Mouse (Mus musculus): ENCODE results near the gene Gm5134.
A peak's percentile ranks its signal among the peaks of the same experiment; 100 is the strongest.

Gm5134 gene

GRCm38 (mm10) chr10:75939481-75940234, 14.7 kb upstream of the Gm5134 start:
- no peak for DNase-seq (ENCODE audit: low read depth, low spot score)

DNA sequence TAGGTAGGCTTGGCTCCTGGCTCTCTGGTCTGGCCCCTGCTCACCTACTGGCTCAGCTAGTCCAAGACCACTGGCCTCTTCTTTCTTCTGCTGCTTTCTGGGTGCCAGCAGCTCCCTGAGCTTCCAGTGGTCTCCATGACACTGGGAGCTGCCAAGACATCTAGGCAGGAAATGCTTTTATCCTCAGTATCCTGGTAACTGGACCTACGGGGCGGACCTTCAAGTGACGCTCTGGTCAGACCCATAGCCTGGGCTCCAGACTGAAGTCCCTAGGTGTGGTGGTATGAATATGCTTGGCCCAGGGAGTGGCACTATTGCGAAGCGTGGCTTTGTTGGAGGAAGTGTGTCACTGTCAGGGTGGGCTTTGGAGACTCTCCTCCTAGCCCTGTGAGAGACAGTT, 13.8 kb upstream of the Gm5134 start, which contains the start of gene Gm867:
Gm867 (minus strand) TSS at position 153 of the 400 bp plus-strand sequence.
- no peak for DNase-seq (ENCODE audit: low read depth, low spot score)

DNA sequence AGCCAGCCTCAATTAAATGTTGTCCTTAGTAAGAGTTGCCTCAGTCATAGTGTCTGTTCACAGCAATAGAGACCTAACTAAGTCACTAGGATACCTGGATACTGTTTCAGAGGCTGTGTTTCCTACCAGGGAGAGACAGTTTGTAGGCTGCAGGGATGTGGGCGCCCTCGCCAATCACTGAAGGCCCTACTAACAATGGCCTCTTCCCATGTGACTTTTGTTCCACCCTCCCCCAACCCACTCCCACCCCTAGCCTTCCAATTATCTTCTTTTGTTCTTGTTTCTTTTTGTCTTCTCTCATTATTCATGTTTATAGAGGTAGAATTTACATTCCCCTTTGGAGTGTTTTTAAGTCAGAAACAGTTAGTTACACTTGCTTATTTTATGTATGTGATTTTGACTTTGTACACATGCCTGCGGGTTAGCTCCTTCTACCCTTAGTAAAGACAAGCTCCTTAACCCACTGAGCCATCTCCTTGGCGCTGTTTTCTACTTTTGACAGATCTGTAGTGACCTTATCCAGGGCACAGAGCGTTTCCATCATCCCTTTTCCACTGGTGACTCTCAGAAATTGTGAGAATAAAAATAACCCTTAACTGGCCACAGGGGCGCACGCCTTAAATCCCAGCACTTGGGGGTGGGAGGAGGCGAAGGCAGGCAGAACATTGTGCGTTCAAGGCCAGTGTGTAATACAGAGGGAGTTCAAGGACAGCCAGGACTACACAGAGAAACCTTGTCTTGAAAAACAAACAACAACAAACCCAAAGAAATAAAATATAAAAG, 13.1 kb upstream of the Gm5134 start:
- DNase-seq (ENCODE audit: low read depth, low spot score), result no peak

DNA sequence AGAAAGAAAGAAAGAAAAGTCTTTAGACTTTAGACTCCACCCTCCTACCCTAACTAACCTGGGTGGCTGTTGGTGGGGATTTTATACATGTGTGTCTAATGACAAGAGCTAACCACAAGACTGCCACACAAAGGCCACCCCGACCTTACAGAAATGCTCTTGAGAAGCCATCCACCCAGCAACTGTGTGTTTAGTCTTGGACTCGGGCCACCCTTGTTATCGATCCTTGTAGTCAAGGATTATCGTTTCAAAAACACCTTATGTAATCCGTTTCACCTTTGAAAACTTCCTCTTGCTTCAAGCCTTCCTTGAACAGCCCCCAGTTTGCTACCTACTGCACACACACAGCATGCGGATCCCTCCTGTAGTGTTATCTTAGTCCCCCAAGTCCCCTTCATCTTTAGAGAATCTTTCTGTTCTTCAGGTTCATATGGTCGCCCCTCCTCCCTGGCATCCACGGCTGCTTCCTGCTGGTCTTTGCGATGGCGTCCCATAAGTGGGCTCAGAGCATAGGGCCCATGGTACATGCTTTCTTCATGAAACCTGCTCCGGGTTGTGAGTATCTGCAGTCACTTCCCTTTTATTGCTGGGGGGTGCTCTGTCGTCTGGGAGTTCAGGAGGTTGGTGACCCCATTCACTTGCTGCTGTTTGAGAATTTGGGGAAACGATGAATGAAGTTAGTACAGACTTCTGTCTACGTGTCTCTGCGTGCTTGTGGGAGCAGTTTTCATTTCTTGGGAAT, 11.4 kb upstream of the Gm5134 start, which contains the start of gene Vpreb3:
Vpreb3 (plus strand) TSS at position 322 of the 742 bp plus-strand sequence.
- no peak for DNase-seq (ENCODE audit: low read depth, low spot score)

DNA sequence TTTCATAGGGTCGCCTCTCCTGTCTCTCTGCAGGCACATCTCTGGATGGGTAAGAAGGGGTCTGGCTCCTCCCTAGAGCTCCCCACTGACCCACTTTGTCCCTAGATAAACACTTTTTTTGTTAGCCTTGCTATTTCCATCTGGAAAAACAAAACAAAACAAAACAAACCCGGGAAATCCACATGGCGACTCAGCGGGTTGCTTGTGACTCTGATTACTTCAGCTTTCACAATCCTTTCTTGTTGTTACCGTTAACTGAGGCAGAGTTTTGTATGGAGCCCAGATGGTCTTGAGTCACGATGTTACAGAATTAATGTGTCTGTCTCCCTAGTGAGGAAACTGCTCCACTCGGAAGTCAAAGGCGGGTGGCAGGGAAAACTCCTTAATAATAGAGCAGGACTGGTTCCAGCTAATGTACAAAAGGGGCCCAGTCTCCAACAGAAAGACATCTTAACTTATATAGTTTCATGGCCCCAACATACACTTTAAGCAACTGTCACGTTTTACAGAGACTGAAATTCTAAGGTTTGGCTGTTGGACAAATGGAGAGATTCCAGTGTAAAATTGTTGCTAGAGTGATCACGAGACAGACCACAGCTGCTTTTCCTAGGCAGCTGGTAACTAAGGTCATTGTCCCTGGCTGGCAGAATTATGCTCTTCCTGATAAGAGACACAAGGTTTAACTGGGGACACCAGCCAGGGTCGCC, 10.1 kb upstream of the Gm5134 start:
- DNase-seq (ENCODE audit: low read depth, low spot score), result no peak

DNA sequence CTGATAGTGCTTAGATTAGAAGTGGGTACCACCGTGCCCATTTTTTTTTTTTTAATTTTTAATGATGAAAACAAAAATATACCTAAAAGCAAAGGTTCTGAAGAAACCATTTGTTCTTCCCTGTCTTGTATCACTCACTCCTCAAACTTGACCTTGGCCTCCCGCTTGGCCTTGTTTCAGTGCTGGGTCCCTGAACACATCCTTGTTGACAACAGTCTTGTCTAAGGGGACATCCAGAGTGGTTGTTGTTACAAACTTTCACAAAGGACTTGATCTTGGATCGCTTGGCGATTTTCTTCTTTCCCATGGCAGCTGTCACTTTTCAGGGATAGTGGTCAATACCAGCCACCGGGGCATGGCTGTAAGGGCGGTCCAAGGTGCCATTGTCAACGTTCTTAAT, 9.1 kb upstream of the Gm5134 start:
- DNase-seq (ENCODE audit: low read depth, low spot score), result no peak

- DNase-seq (ENCODE audit: low read depth, low spot score), result no peak
Measured at GRCm38 (mm10) chr10:75945896-75946295, 8.4 kb upstream of the Gm5134 start.

GRCm38 (mm10) chr10:75948079-75948478, 6.2 kb upstream of the Gm5134 start:
- DNase-seq (ENCODE audit: low read depth, low spot score), result no peak

- DNase-seq (ENCODE audit: low read depth, low spot score), result no peak
Measured at GRCm38 (mm10) chr10:75949053-75950045, 5.0 kb upstream of the Gm5134 start.

GRCm38 (mm10) chr10:75950791-75951210, 3.5 kb upstream of the Gm5134 start:
- no peak for DNase-seq (ENCODE audit: low read depth, low spot score)

DNA sequence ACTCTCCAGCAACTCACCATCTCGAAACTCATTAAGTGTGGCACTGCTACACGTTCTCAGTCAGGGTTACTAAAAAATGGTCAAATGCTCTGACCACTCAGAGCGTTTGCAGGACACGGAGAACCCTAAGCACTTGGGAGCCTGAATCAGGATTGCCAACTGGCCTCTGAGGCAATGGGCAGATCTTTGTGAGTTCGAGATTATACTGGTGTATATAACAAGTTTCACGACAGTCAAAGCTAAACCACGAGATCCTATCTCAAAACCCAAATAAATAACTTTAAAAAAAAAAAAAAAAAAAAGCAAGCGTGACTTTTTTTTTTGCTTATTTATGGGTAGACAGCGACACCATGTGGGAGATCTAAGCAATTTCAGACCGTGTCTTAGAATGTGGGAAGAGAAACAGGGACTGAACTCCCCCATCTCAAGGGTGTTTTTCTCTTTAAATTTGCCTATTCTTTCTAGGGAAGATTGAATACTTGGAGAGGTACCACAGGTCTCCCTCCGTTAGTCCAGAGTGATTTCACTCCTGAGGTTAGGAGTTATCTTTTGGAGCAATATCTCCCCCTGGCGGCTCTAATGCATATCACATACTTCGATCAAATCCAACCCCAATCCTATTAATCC, 2.8 kb upstream of the Gm5134 start:
- DNase-seq (ENCODE audit: low read depth, low spot score), result no peak

DNA sequence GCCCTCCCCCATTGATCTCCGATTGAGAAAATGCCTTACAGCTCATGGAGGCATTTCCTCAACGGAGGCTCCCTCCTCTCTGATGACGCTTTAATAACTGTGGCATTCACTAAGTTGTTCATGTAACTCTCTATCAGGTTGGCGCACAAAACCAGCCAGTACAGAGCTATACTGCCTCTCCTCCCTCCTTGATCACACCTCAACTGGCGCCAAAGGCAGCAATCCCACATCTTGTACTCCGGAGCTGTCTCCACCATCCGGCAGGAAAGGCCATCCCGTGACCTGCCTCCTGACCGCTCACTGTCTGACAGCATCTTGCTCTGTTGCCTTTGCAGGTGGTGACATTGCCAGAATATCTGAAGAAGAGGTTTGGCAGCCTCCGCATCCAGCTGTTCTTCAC, 19.5 kb downstream of the Gm5134 start:
- no peak for DNase-seq (ENCODE audit: low read depth, low spot score)

- no peak for DNase-seq (ENCODE audit: low read depth, low spot score)
Measured at GRCm38 (mm10) chr10:75975216-75975615, 20.9 kb downstream of the Gm5134 start.

GRCm38 (mm10) chr10:75978119-75978834, 24.0 kb downstream of the Gm5134 start:
- DNase-seq (ENCODE audit: low read depth, low spot score), result no peak

GRCm38 (mm10) chr10:75978835-75979157, 24.5 kb downstream of the Gm5134 start:
- DNase-seq (ENCODE audit: low read depth, low spot score), result no peak

GRCm38 (mm10) chr10:75979432-75979831, 25.1 kb downstream of the Gm5134 start:
- DNase-seq (ENCODE audit: low read depth, low spot score), result no peak

DNA sequence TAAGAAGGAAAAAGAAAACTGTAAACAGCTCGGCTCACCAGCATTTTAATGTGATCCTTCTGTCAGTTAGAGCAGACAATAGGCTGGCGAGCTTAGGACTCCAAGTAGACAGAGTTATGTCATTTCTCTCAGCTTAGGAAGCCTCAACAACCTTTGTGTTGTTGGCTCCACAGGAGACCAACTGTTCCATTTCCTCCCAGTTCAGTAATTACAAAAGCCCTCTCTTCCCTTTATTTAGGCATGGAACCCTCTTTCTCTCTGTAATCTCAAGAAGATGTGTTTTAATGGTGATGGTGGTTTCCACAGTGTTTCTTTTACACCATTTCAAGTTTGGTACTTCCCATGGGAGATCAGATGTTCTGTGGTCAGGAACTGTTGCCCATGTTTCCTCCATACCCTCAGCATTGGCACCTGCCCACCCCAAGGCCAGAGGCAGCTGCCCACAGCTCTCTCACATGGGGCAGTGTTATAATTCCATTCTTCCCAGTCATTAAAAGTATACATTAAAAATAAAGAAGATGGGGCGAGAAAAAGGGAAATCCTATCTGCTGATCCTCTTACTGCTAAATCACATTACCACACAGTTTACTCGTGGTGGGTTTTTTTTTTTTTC, 36.2 kb downstream of the Gm5134 start:
- no peak for DNase-seq (ENCODE audit: low read depth, low spot score)

GRCm38 (mm10) chr10:75993616-75994240, 39.4 kb downstream of the Gm5134 start:
- DNase-seq (ENCODE audit: low read depth, low spot score), result peak; percentile 49
